Mouse (Mus musculus): ENCODE measurements at regions not wholly inside any gene's neighbourhood (a gene's known extent, or its start where the extent isn't known, plus 50 kb on each side); places are given as distances from the start of the nearest gene placed in this dataset.
"Not testable (repeated sequence)": the region's sequence is repeated elsewhere in the genome, so short reads cannot be mapped to it uniquely, and the experiment has no call there.

DNA sequence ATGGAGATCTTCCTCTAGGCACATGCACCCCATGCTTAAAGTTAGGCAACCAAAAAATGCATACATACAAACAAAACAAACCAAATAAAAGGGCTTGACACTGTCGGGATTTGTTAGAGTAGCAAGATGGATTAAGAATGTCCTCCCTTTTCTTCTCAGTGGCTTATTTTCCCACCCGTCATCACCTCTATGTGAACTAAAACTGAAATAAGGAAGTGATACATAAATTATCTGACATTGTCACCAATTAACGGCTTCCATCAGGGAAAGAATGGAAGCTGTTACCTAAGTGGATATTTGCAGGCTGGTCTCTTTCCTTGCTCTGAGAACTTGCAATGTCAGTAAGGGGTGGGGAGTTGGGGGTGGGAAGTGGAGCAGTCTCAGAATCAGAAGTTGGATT is 541.5 kb downstream of the Diaph3 start:
- DNase-seq, result no peak

DNA sequence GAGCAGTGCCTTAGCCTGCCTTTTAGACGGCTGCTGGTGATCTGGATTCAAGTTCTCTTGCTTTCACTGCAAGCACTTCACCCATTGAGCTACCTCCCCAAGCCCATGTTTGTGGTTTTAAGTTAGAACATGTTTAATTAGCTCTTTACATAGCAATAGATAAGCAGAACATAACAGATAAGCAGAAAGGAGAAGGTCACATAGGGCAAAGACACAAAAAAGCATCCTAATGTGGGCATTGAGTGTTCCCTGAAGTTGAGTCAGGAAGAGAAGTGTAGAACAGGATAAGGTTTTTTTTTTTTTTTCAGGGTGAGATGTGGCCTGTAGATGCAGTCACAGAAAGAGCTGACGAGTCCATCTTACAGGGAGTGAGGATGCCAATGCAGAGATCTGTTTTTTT is 552.5 kb downstream of the Diaph3 start:
- no peak for DNase-seq

DNA sequence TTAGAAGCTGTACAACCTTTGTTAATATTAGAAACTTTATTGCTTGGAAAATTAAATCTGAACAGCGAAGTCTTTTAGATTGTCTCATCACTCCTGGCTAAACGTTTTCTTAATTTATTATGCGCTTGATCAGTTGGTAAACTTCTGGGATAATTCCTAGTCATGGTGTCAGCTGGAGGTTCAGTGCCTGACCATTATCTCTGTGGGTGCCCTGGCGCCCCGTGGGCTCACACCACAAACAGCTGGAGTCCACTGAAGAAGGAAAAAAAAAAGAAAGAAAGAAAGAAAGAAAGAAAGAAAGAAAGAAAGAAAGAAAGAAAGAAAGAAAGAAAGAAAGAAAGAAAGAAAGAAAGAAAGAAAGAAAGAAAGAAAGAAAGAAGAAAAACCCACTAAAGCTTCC is 555.1 kb downstream of the Diaph3 start:
- not testable (repeated sequence) for DNase-seq

DNA sequence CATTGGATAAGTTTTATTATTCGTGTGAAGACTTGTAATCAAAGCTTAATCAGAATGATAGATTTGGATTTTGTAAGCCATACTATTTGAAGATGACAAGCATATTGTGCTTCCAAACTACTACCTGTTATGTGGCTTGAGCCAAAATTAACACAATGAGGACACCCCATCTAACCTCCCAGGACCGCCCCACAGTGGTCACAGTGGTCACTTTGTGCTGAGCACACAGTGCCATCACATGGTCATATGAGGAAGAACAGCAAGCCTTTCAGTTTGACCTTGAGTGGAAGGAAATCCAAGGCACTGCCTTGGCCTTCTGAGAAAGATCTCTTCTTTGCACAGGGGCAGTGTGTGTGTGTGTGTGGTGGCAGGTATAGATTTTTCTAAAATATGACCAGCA is 578.3 kb downstream of the Diaph3 start:
- no peak for DNase-seq

DNA sequence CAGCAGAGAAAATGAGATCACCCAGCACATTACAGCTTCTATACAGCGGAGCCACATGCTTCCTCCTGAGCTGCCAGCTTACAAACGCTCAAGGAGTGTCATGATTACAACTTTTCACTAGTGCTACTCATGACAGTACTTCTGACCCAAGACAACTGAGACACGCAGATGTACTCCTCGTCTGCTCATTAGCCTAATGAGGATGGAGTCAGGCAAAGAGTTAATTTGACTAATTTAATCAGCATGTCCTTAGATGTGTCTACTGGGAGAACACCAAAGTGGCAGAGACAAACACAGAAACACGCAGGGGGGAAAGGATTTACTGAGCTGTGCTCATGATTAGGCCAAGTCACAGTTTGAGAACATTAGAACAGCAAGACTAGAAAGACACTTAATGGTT is 603.0 kb downstream of the Diaph3 start:
- DNase-seq, result no peak

DNA sequence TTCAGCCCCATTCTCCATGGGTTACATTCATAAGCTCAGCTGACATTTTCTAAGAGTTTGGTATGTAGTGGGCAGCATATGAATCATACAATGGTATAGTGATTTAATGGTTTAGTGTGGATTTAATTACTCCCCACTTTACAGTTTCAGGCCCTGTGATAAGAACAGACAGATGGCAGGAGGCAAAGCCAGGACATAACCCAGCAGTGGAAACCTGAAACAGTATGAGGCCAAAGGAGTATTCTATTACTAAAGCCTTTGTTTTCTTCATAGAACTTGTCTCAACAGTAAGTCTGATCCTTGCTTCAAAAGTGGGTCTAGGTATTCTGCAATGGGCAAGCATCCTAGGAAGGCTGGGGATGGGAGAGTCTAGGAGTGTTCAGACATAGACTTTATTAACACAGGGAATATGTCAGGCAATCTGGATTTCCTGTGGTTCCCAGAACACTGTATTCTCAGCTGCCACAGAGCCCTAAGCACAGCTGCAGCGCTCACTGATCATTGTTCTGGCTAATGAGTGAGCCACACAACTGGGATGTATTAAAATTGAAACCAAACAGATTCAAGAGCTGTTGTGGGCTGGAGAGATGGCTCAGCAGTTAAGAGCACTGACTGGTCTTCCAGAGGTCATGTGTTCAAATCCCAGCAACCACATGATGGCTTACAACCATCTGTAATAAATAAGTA is 604.6 kb downstream of the Diaph3 start:
- DNase-seq, result no peak

DNA sequence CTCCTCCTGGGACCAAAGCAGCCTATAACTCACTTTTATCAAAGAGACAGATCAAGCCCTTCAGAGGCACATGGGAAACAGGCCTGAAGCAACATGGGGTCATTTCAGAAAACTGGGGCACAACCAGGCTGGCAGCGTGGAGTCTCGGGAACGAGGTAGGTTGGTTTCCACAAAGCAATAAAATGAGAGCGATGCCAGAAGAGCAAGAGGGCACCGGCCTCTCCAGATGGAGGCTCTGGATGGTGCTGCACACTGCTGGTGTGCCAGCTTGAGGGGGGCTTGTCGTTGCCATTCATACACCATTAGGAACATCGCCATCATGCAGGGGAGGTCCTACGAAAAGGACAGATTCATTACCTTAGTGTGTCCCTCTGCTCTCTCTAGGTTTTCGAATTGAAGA is 630.6 kb downstream of the Diaph3 start:
- no peak for DNase-seq

DNA sequence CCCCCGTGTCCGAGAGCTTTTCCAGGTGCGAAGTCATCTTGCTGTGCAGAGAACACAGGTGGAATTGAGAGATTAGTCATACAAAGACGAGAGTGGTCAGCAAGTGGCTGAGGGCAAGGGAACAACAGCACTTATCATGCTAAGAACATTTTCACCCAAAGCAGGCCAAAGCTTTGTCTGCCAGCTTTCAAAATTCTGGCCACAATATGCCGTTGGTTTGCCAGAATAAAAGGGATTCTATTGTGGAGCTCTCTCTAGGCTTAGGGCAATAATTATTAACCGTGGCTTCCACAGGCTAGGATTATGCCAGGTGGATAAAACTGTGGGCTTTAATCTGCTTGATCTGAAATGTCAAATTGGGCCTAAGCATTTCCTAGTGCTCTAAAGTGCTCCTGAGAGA is 631.3 kb downstream of the Diaph3 start:
- DNase-seq, result no peak

DNA sequence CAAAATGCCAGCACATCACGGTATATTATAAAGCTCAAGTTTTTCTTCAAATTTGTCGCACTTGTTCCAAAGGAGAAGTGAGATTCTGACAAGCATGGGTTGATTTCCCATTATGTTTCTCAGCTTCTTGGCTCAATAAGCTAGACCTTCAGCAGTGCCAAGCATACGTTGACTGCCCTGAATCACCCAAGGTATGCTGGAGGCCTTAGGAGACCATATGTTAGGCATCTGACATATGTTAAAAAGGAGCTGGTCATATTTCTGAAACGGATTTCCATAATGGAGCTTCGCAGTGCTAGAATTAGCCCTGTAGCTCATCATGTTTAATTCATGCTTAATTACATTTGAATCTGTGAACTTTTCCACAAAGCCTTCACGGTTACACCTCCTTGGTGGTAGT is 634.7 kb downstream of the Diaph3 start:
- DNase-seq, result no peak

DNA sequence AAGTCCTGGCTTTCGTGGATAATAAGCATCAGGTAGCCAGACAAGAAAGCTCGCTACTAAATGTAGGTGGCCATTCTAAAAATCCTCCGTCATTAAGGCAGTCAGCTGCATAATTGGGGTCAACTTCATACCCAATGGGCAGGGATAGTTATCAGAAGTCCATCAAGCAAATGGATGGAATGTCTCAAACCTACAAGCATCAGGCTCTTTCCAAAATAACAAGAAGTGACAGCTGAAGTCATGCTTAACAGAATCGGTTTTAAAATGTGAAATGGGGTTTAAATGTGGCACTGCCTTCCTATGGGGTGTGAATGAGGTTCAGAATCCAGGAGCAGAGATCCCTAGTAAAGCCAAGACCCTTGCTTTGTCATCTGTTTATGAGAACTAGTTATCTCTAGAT is 650.2 kb downstream of the Diaph3 start:
- DNase-seq, result no peak

DNA sequence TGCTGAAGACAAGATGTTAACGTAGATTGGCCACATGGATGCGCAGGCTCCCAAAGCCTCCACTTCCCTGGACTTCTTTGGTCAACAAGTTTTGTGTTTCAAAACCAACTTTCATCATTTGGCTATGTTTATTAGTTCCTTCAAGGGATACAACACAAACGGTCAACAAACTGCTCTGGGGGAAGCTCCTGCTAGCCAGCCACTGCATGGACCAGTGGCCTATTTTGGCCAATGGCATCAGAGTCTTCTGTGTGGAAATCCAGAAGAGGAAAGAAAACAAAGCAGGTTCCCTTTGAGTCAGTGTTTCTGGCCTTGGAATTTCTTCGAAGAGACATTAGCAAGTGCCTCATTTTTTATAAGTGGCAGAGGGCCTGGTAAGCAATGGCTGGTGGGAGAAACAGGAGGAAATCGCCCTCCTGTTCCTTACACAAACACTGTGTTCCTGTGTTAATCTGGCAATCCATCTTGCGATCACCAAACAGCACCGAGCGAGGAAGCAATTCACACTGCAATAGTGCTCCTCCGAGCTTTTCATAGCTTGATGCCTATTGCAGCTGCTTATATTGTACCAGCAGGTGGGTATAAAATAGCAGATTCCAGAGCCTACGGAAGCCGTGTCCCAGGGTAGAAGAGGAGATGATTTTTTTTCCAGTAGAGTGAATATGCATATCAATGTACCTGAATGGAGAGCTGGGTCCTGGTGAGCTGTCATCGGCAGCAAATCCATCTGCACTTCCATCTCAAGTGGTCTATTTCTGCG is 651.0 kb downstream of the Diaph3 start:
- DNase-seq, result no peak

DNA sequence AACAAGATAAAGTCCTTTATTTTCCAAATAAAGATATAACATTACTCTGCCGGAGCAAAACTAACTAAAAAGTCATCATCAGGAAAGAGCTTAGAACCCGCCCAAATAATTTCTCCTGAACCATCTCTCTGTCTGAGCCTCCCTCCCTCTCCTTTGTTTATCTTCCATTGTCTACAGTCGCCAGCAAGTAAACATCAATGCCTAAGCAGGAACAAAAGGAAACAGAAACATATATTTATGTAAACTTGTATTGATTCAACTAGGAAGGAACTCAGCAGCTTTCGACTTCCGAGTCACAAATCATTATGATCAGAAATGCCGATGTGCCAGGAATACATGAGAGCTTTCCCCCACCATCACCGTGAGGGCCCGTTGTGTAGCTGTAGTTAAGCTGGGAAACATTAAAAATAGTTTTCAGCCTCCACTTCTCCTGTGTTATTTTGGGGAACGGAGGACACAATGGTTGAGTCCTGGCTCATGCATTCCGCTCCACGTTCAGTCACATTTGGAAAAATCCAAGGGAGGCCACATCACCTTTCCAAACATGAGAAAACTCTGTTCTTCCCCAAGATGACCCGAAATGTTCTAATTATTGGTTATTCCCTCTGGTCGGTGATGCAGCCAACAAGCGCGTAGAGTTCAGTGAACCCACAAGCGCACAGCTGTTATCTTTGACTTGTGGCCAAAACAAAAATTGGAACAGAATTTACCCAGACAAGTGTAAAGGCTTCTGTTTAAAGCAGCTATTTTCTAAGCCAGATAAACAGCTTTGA is 651.8 kb downstream of the Diaph3 start:
- DNase-seq, result no peak

DNA sequence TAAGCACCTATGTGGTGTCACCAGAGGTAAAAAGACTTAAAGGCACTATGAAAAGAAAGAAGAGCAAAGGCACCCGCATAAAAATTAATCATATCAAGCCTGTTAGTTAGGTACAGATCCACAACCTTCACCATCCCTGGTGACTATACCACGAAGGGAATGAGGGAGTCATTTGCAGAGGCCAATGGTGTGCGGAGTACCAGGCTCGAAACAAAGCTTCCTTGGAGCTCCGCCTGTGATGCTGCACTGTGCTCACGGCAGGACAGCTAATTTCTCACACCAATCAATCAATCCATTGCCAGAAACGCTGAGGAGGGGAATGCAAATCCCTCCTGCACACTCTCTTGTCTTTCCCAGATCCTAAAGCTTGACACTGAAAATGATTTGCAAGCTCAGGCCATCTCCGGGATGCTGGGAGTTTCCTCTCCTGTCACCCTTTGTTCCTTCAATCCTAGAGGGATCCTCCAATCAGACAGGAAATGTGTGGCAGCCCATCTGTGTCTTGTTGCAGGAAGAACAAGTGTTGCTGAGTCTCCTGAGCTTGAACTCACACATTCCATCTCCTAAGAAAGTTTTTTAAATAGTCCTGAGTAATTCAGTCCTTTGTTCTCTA is 653.6 kb downstream of the Diaph3 start:
- no peak for DNase-seq

DNA sequence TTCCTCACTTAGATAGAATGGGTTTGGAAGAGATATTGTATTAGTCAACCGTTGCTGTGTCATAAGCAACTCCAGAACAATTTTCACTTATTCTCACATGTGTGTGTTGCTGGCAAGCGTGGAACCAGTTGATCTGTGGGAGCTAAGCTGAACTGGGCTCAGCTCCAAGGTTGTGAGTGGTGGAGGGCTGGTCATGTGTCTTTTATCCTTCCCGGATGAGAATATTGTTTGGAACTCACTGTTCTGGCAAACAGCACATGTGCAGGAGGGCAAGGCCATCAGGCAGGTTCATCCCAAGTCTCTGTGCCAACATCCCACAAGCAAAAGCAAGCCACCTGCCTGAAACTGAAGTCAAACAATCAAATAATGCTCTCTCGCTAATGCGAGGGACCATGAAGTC is 656.8 kb downstream of the Diaph3 start:
- no peak for DNase-seq

DNA sequence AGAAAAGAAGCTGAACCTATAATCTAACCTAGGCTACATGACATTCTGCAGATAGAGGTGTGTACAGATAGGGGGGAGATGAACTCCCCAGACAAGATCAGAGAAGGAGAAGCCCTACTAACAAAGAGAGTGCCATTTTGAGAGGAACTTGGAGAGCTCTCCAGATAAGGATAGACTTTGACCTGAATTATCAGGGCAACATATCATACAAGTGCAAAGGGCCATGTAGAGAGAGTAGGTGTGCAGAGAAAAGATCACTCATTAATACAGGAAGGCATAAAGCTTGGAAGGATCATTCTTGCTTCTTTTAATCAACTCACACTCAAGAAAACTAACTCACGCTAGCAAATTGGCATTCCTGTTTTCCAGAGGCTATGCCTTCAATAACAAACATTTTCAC is 667.4 kb downstream of the Diaph3 start:
- DNase-seq, result no peak

DNA sequence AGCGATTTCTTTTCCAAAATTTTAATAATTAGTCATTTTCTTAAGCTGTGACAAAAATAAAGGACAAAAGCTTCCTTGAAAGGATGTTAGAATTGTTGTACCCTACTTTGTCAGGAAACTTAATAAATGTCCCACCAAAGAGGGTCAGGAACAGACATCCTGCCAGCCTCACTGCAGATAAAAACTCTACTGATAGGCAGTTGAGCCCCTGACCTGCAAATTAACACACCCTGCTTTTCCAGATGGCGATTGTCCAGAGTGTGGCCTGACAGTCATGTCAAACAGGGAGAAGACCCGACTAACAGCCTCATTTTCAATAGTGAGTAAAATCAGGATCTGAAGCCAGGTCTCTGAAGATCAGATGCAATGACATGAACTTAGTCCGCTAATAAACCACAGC is 670.6 kb downstream of the Diaph3 start:
- DNase-seq, result no peak

DNA sequence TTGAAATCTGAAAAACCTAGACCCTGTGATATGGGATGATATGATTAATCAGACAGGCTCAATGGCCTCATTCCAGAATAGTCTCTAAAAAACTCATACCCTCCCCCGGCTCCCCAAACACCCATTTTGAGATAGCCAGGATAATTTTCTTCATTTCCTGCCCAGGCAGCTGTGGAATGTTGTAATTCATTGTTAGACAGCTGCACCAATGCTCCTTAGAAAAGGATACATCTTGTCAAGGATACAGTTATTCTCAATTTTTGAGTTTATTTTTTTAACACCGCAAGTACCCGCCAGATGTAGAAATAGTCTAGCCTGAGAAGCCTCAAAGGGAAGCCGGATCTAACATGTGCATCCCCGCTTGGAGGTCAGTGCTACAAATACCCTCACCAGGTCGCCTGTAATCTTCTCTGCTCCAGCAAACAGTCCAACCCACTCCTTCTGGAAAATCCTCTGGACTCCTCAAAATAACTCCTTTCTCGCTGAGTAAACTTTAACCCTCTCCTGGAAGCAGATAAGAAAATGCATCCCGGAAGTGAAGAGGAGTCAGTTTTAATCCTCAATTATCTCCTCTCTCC is 673.1 kb downstream of the Diaph3 start:
- no peak for DNase-seq

DNA sequence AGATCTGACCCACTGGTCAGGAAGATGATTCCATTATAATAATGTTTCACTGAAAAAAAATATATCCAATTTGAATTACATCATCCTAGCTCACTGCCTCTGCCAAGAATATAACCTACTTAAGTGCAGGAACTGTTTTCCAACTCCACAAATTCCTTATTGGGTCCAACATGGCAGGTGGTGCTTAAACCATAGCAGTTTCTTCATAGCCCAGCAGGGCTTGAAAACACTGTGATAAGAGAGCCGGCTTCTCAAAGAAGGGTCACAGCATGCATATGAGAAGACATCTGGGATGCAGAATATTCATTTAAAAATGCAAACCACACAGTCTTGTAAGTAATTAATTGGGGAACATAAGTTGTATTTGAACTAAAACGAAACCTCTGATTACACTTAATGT is 677.6 kb downstream of the Diaph3 start:
- DNase-seq, result no peak

DNA sequence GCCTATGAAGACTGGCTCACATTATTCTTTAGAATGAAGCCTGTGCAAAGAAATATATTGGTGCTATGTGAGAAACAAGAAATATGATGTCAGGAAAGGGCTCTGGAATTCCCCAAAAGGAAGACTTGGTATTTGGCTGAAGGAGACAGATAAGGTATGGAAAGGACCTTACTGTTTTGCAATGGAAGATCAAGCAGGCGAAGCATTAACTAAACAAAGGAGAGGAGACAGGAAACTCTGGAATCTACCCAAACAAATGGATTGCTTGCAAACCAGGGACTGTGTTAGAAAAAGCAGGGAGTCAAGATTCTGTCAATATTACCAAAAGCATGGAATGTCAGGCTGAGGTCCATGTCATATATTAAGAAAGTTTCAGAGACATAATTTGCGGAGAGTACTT is 687.9 kb downstream of the Diaph3 start:
- DNase-seq, result no peak

DNA sequence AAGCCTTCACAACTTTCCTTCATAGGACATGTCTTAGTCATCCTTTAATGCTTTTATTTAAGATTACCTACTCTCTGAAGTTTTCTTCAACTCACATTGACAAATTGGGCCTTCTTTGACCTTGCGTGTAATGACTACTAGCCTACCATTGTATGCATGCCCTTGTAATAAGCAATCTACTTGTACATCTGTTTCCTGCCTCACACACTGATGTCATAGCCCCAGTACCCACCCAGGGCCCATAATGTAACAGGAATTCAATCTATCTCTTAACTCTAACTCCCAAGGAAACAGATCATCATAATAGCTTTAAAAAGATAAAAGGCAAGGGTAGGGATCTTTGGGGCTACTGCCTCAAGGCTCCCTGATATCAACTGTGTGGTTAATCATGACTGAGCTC is 690.4 kb downstream of the Diaph3 start:
- no peak for DNase-seq

DNA sequence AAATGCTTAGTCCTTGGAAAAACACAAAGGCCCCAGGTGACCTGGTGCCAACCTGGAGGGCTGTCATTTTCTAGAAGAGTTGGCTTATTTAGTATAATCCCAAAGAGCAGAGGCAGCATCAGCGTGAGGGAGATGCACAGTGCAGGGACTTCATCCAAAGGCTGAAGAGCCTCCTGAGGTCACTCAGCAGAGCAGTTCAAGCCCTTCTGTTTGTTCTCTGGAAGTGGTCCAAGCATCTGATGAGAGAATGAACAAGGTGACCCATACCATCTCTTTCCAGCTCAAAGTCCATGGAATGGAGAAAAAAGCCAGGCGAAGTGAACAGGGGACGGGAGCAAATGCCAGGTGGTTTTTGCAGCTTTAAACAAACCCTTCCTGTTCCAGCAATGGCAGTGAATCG is 695.9 kb downstream of the Diaph3 start:
- no peak for DNase-seq

DNA sequence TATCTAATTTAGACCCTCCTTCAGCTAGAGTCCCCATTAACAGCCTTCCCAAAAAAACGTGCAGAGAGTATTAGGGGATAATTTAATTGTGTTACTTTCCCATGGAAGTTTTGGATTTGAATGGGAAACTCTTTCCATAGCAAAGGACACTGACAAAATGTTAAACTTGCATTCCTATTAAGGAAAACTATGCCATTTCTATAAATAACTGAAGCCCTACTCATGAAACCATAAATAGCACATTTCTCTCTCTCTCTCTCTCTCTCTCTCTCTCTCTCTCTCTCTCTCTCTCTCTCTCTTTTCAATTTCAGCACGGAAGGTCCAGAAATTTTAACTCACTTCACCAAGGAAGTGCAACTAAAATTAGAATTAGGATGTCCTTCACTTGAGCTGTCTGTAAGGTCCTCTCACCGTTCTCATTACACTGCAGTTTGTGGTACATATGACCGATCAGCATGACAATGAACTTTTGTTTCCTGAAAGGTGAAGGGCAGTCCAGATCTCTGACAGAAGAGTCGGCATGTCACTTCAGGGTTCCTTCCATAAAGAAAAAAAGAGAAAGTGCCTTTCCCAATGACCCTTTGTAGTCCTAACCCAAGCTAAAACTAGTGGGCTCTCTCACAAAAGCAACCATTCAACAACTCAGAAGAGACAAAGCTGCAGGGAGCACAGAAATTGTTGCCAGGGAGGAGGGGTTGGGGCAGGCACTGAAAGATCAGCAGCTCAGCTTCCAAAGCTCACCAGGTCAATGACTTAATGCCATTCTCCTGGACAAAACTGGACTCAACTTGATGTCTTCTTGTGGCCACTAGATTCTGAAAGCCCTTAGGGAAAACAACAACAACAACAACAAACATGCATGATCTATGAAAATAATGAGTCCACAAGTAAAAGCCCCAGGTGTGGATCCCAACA is 696.9 kb downstream of the Diaph3 start:
- no peak for DNase-seq

All from right cerebral cortex, postnatal 4 days (tissue).